Mouse (Mus musculus) right cerebral cortex, postnatal 10 days (tissue): ENCODE data around the gene Dad1.
"Not testable (repeated sequence)": the region's sequence is repeated elsewhere in the genome, so short reads cannot be mapped to it uniquely, and the experiment has no call there.

ENCODE experiments used
- DNase-seq, 2 experiments: peaks; one replicate each; pipeline ENCODE4 v3.0.0; 2021; ENCODE audit warnings: low spot score in 2 of 2

The Dad1 gene

GRCm38 (mm10) chr14:54246232-54246631, 7.7 kb downstream of the Dad1 start:
- DNase-seq = no peak

GRCm38 (mm10) chr14:54244183-54244582, 9.7 kb downstream of the Dad1 start:
- no peak for DNase-seq

- DNase-seq = no peak
Measured at GRCm38 (mm10) chr14:54240542-54240941, 13.4 kb downstream of the Dad1 start.

GRCm38 (mm10) chr14:54239002-54239736, 14.7 kb downstream of the Dad1 start:
- peak; percentile 80 to 88 for DNase-seq

GRCm38 (mm10) chr14:54236881-54237280, 17.0 kb downstream of the Dad1 start:
- DNase-seq = no peak

- DNase-seq = no peak
Measured at GRCm38 (mm10) chr14:54235825-54236540, 17.9 kb downstream of the Dad1 start.

GRCm38 (mm10) chr14:54234231-54235040, 19.5 kb downstream of the Dad1 start:
- no peak for DNase-seq

- DNase-seq = no peak
Measured at GRCm38 (mm10) chr14:54233559-54234143, 20.3 kb downstream of the Dad1 start.

- peak in 1 of 2 experiments; percentile 51 for DNase-seq
Measured at GRCm38 (mm10) chr14:54232811-54233558, 20.9 kb downstream of the Dad1 start.

- no peak for DNase-seq
Measured at GRCm38 (mm10) chr14:54232143-54232542, 21.8 kb downstream of the Dad1 start.

- no peak for DNase-seq
Measured at GRCm38 (mm10) chr14:54231176-54231956, 22.5 kb downstream of the Dad1 start.

GRCm38 (mm10) chr14:54230638-54231150, 23.2 kb downstream of the Dad1 start:
- no peak for DNase-seq

- not testable (repeated sequence) for DNase-seq
Measured at GRCm38 (mm10) chr14:54229849-54230248, 24.1 kb downstream of the Dad1 start.

GRCm38 (mm10) chr14:54228933-54229713, 24.8 kb downstream of the Dad1 start:
- peak in 1 of 2 experiments; percentile 43 for DNase-seq

GRCm38 (mm10) chr14:54228501-54228900, 25.4 kb downstream of the Dad1 start:
- no peak for DNase-seq

GRCm38 (mm10) chr14:54227911-54228451, 25.9 kb downstream of the Dad1 start:
- DNase-seq = peak; percentile 66 to 81

- no peak for DNase-seq
Measured at GRCm38 (mm10) chr14:54226911-54227811, 26.7 kb downstream of the Dad1 start.

GRCm38 (mm10) chr14:54225725-54226124, 28.2 kb downstream of the Dad1 start:
- no peak for DNase-seq
